Comparison of ENCODE assay signal across 8 mouse cellular contexts in the genomic region with DNA sequence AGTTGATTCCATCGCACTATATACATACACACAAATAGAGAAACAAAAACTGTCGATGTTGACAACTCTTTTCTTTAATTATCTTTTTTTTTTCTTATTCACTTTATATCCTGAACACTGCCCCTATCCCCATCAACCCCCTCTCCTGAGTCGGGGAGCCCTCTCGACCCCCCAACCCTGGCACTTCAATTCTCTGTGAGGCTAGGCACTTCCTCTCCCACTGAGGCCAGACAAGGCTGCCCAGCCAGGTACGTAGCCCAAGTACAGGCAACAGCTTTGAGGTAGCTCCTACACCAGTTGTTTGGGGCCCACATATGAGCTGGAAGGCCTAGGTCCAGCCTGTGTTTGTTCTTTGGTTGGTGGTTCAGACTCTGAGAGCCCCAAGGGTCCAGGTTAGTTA. TPM values are rescaled to one million over a fixed set of nuclear protein-coding genes. Genes with fewer than 3 reads are reported as not detected.
DNase-seq lines count a peak whose midpoint lies in the region; ATAC-seq lines count a peak whose summit lies in the region.
"Had no signal": no experiment of that assay in that cellular context is flagged by ENCODE, and none has a peak within 500 bp of the region (broad histone marks: within the 10 kb centered on the region; RNA-seq: fewer than 3 reads in every experiment).

No protein-coding gene starts in this region.

- no peak overlapping the region for H3K9ac ChIP-seq in intestine, embryonic 14.5 days (ENCODE audit: low read length)
- no peak overlapping the region for H3K9ac ChIP-seq in intestine, embryonic 15.5 days
- no peak overlapping the region for H3K9ac ChIP-seq in embryonic facial prominence, embryonic 14.5 days (ENCODE audit: low read depth, low read length)
- H3K9ac ChIP-seq in hindbrain, embryonic 12.5 days, result no peak overlapping the region
- no peak overlapping the region for H3K9ac ChIP-seq in midbrain, embryonic 12.5 days (replicated peaks)

- H3K4me1 ChIP-seq in intestine, embryonic 14.5 days (replicated peaks; ENCODE audit: control insufficient read depth, insufficient read depth, low read length), result no peaks in the 10 kb centered on the region
- H3K4me1 ChIP-seq in intestine, embryonic 15.5 days (replicated peaks), result no peaks in the 10 kb centered on the region
- H3K4me1 ChIP-seq in embryonic facial prominence, embryonic 14.5 days (ENCODE audit: control insufficient read depth, insufficient read depth, low read length), result 0 out of 2 replicates have a peak, but pooled peaks cover 2% of the 10 kb centered on the region
- peaks cover 5% of the 10 kb centered on the region; the same call in 1 of the 2 replicates for H3K4me1 ChIP-seq in hindbrain, embryonic 12.5 days
- H3K4me1 ChIP-seq in midbrain, embryonic 12.5 days, result peaks cover 8% of the 10 kb centered on the region

- peak overlapping the region; percentile 63 for H3K4me3 ChIP-seq in intestine, embryonic 14.5 days (ENCODE audit: low read depth, low read length)
- no peak overlapping the region for H3K4me3 ChIP-seq in intestine, embryonic 15.5 days (replicated peaks)
- no peak overlapping the region for H3K4me3 ChIP-seq in embryonic facial prominence, embryonic 14.5 days (ENCODE audit: low read depth, low read length)
- H3K4me3 ChIP-seq in hindbrain, embryonic 12.5 days, result no peak overlapping the region
- no peak overlapping the region for H3K4me3 ChIP-seq in midbrain, embryonic 12.5 days

- 82% methylated on average over 5 of the region's 5 CpGs for WGBS in intestine, embryonic 14.5 days
- 79% methylated on average over 5 of the region's 5 CpGs for WGBS in intestine, embryonic 15.5 days
- 78% methylated on average over 5 of the region's 5 CpGs for WGBS in embryonic facial prominence, embryonic 14.5 days
- WGBS in hindbrain, embryonic 12.5 days, result 80% methylated on average over 5 of the region's 5 CpGs
- WGBS in midbrain, embryonic 12.5 days, result 81% methylated on average over 5 of the region's 5 CpGs

- H3K27me3 ChIP-seq in intestine, embryonic 14.5 days (replicated peaks; ENCODE audit: control insufficient read depth, insufficient read depth, low read length), result no peaks in the 10 kb centered on the region
- H3K27me3 ChIP-seq in intestine, embryonic 15.5 days (replicated peaks), result no peaks in the 10 kb centered on the region
- no peaks in the 10 kb centered on the region for H3K27me3 ChIP-seq in embryonic facial prominence, embryonic 14.5 days (replicated peaks; ENCODE audit: control insufficient read depth, insufficient read depth, low read length)
- H3K27me3 ChIP-seq in hindbrain, embryonic 12.5 days, result no peaks in the 10 kb centered on the region
- H3K27me3 ChIP-seq in midbrain, embryonic 12.5 days, result peaks cover 4% of the 10 kb centered on the region; the same call in 1 of the 2 replicates

- DNase-seq in intestine, embryonic 14.5 days (ENCODE audit: low spot score), result no peak
- DNase-seq in embryonic facial prominence, embryonic 14.5 days (ENCODE audit: low spot score), result no peak
- DNase-seq in ovary, postnatal 14 days (ENCODE audit: low spot score), result no peak
- no peak for DNase-seq in T-cell, adult 2 months (ENCODE audit: low spot score)

- no peaks in the 10 kb centered on the region for H3K9me3 ChIP-seq in intestine, embryonic 14.5 days (ENCODE audit: control insufficient read depth, low read length)
- no peaks in the 10 kb centered on the region for H3K9me3 ChIP-seq in intestine, embryonic 15.5 days
- no peaks in the 10 kb centered on the region for H3K9me3 ChIP-seq in embryonic facial prominence, embryonic 14.5 days (ENCODE audit: control insufficient read depth, low read length)
- H3K9me3 ChIP-seq in hindbrain, embryonic 12.5 days (replicated peaks), result no peaks in the 10 kb centered on the region
- H3K9me3 ChIP-seq in midbrain, embryonic 12.5 days, result no peaks in the 10 kb centered on the region

- no peak overlapping the region for H3K27ac ChIP-seq in intestine, embryonic 14.5 days (ENCODE audit: low read depth)
- H3K27ac ChIP-seq in intestine, embryonic 15.5 days, result no peak overlapping the region
- H3K27ac ChIP-seq in embryonic facial prominence, embryonic 14.5 days (replicated peaks; ENCODE audit: low read depth, low read length), result no peak overlapping the region
- no peak overlapping the region for H3K27ac ChIP-seq in hindbrain, embryonic 12.5 days
- H3K27ac ChIP-seq in midbrain, embryonic 12.5 days (replicated peaks), result no peak overlapping the region

- no peak for ATAC-seq in intestine, embryonic 14.5 days (replicated peaks; ENCODE audit: low FRiP score, low TSS enrichment, low read depth)
- ATAC-seq in intestine, embryonic 15.5 days, result no peak
- ATAC-seq in embryonic facial prominence, embryonic 14.5 days (ENCODE audit: low read depth), result no peak
- ATAC-seq in hindbrain, embryonic 12.5 days (ENCODE audit: low FRiP score), result no peak
- no peak for ATAC-seq in midbrain, embryonic 12.5 days (ENCODE audit: low FRiP score, low read depth)

- H3K36me3 ChIP-seq in intestine, embryonic 14.5 days (ENCODE audit: control insufficient read depth, insufficient read depth, low read length), result peaks cover 4% of the 10 kb centered on the region; the same call in 1 of the 2 replicates
- 0 out of 2 replicates have a peak, but pooled peaks cover 3% of the 10 kb centered on the region for H3K36me3 ChIP-seq in intestine, embryonic 15.5 days
- H3K36me3 ChIP-seq in embryonic facial prominence, embryonic 14.5 days (ENCODE audit: control insufficient read depth, insufficient read depth, low read length), result peaks cover 5% of the 10 kb centered on the region; the same call in 1 of the 2 replicates
- H3K36me3 ChIP-seq in hindbrain, embryonic 12.5 days, result peaks cover 5% of the 10 kb centered on the region; the same call in 1 of the 2 replicates
- H3K36me3 ChIP-seq in midbrain, embryonic 12.5 days, result 0 out of 2 replicates have a peak, but pooled peaks cover 5% of the 10 kb centered on the region

- peak overlapping the region; percentile 72 for H3K4me2 ChIP-seq in intestine, embryonic 14.5 days (ENCODE audit: low read length)
- H3K4me2 ChIP-seq in intestine, embryonic 15.5 days (replicated peaks), result no peak overlapping the region
- peak overlapping the region; percentile 85 for H3K4me2 ChIP-seq in embryonic facial prominence, embryonic 14.5 days (ENCODE audit: low read depth, low read length)
- H3K4me2 ChIP-seq in hindbrain, embryonic 12.5 days (replicated peaks), result peak overlapping the region; percentile 75
- H3K4me2 ChIP-seq in midbrain, embryonic 12.5 days (replicated peaks), result peak overlapping the region; percentile 73; the same call in 1 of the 2 replicates

RNA-seq across cellular contexts. Expression of a gene that starts 0.7 kb away (rescaled TPM):
- polyA plus RNA-seq in intestine, embryonic 14.5 days (2014; fragmentation: Nextera tagmentation; extraction: Ambion mirVana), result 23.0 and 25.2 TPM in 2 replicates
- 23.9 and 24.2 TPM in 2 replicates for polyA plus RNA-seq in intestine, embryonic 15.5 days (2015; fragmentation: Nextera tagmentation; extraction: Ambion mirVana)
- polyA plus RNA-seq in embryonic facial prominence, embryonic 14.5 days (2014; fragmentation: Nextera tagmentation; extraction: Ambion mirVana), result 15.6 and 16.1 TPM in 2 replicates
- 26.6 and 28.7 TPM in 2 replicates for polyA plus RNA-seq in hindbrain, embryonic 12.5 days (2016; fragmentation: Nextera tagmentation; extraction: Ambion mirVana)
- 27.6 and 28.6 TPM in 2 replicates for polyA plus RNA-seq in midbrain, embryonic 12.5 days (2016; fragmentation: Nextera tagmentation; extraction: Ambion mirVana)

RNA-seq across cellular contexts. Expression of a gene that starts 36.5 kb away (rescaled TPM):
- polyA plus RNA-seq in intestine, embryonic 14.5 days (2014; fragmentation: Nextera tagmentation; extraction: Ambion mirVana), result not detected in 2 replicates
- polyA plus RNA-seq in intestine, embryonic 15.5 days (2015; fragmentation: Nextera tagmentation; extraction: Ambion mirVana), result not detected in 2 replicates
- polyA plus RNA-seq in embryonic facial prominence, embryonic 14.5 days (2014; fragmentation: Nextera tagmentation; extraction: Ambion mirVana), result not detected in 2 replicates
- polyA plus RNA-seq in hindbrain, embryonic 12.5 days (2016; fragmentation: Nextera tagmentation; extraction: Ambion mirVana), result not detected in 2 replicates
- polyA plus RNA-seq in midbrain, embryonic 12.5 days (2016; fragmentation: Nextera tagmentation; extraction: Ambion mirVana), result not detected in 2 replicates
- polyA plus RNA-seq: inflammation-experienced regulatory T-cells, adult 6 months had no signal

RNA-seq across cellular contexts. Expression of a gene that starts 43.9 kb away (rescaled TPM):
- polyA plus RNA-seq in intestine, embryonic 14.5 days (2014; fragmentation: Nextera tagmentation; extraction: Ambion mirVana), result 35.9 and 37.3 TPM in 2 replicates
- 29.2 and 32.5 TPM in 2 replicates for polyA plus RNA-seq in intestine, embryonic 15.5 days (2015; fragmentation: Nextera tagmentation; extraction: Ambion mirVana)
- polyA plus RNA-seq in embryonic facial prominence, embryonic 14.5 days (2014; fragmentation: Nextera tagmentation; extraction: Ambion mirVana), result 24.6 and 25.4 TPM in 2 replicates
- 30.0 and 34.3 TPM in 2 replicates for polyA plus RNA-seq in hindbrain, embryonic 12.5 days (2016; fragmentation: Nextera tagmentation; extraction: Ambion mirVana)
- polyA plus RNA-seq in midbrain, embryonic 12.5 days (2016; fragmentation: Nextera tagmentation; extraction: Ambion mirVana), result 33.2 and 33.6 TPM in 2 replicates

RNA-seq across cellular contexts. Expression of a gene that starts 58.2 kb away (rescaled TPM):
- 2.2 and 2.9 TPM in 2 replicates for polyA plus RNA-seq in intestine, embryonic 14.5 days (2014; fragmentation: Nextera tagmentation; extraction: Ambion mirVana)
- polyA plus RNA-seq in intestine, embryonic 15.5 days (2015; fragmentation: Nextera tagmentation; extraction: Ambion mirVana), result 2.0 and 2.2 TPM in 2 replicates
- polyA plus RNA-seq in embryonic facial prominence, embryonic 14.5 days (2014; fragmentation: Nextera tagmentation; extraction: Ambion mirVana), result 1.6 and 2.8 TPM in 2 replicates
- 5.4 and 7.2 TPM in 2 replicates for polyA plus RNA-seq in hindbrain, embryonic 12.5 days (2016; fragmentation: Nextera tagmentation; extraction: Ambion mirVana)
- 4.9 and 5.1 TPM in 2 replicates for polyA plus RNA-seq in midbrain, embryonic 12.5 days (2016; fragmentation: Nextera tagmentation; extraction: Ambion mirVana)
